Mouse (Mus musculus) E14TG2a.4 (cell line): ENCODE results near the gene Ntm.

Experiments
- H3K27me3 ChIP-seq: 2 replicates; pipeline ENCODE4 v1.6.1; 2014; ENCODE audit warnings: low read length, control low read depth; ENCODE audit not compliant: insufficient read depth
- H3K36me3 ChIP-seq: 2 replicates; pipeline ENCODE4 v1.6.1; 2014; ENCODE audit warnings: low read length, control low read depth; ENCODE audit not compliant: insufficient read depth
- H3K4me1 ChIP-seq: replicated peaks from 2 replicates; pipeline ENCODE4 v1.6.1; 2014; ENCODE audit warnings: low read depth, low read length, control low read depth
- H3K4me3 ChIP-seq: replicated peaks from 2 replicates; pipeline ENCODE4 v1.5.1; 2014; ENCODE audit warnings: mild to moderate bottlenecking, low read length
- H3K9me3 ChIP-seq: 2 replicates; pipeline ENCODE4 v1.6.1; 2014; ENCODE audit warnings: low read length, control low read depth
- CTCF ChIP-seq: conservative IDR thresholded peaks from 2 replicates; pipeline ENCODE4 v1.5.1; 2014; ENCODE audit warnings: low read length
- NANOG ChIP-seq: IDR thresholded peaks from 2 replicates; pipeline ENCODE4 v1.6.1; 2014; ENCODE audit warnings: borderline replicate concordance, low read length, mixed read lengths
- POU5F1 ChIP-seq: IDR thresholded peaks from 2 replicates; pipeline ENCODE4 v1.6.1; 2014; ENCODE audit warnings: low read length, borderline replicate concordance

Ntm gene

GRCm38 (mm10) chr9:29833781-29834180, 129.2 kb downstream of the Ntm start:
- Histone ChIP-seq H3K4me3 (no peak overlapping the region), H3K9me3 (no peaks in the 10 kb centered on the region), H3K4me1 (no peaks in the 10 kb centered on the region), H3K27me3 (no peaks in the 10 kb centered on the region; the same call in 1 of the 2 replicates), H3K36me3 (no peaks in the 10 kb centered on the region)
- TF ChIP-seq CTCF = no peak
- no peak for TF ChIP-seq NANOG
- no peak for TF ChIP-seq POU5F1

GRCm38 (mm10) chr9:29827240-29827660, 135.7 kb downstream of the Ntm start:
- H3K36me3 ChIP-seq = no peaks in the 10 kb centered on the region
- H3K27me3 ChIP-seq = no peaks in the 10 kb centered on the region; the same call in 1 of the 2 replicates
- H3K4me3 ChIP-seq = no peak overlapping the region
- no peaks in the 10 kb centered on the region for H3K4me1 ChIP-seq
- no peaks in the 10 kb centered on the region for H3K9me3 ChIP-seq
- no peak for TF ChIP-seq NANOG

- TF ChIP-seq POU5F1 (no peak), CTCF (no peak), NANOG (no peak)
- Histone ChIP-seq H3K4me3 (no peak overlapping the region), H3K27me3 (no peaks in the 10 kb centered on the region; the same call in 1 of the 2 replicates), H3K9me3 (no peaks in the 10 kb centered on the region), H3K36me3 (no peaks in the 10 kb centered on the region), H3K4me1 (no peaks in the 10 kb centered on the region)
Observed at GRCm38 (mm10) chr9:29825236-29825635, 137.7 kb downstream of the Ntm start.

- no peaks in the 10 kb centered on the region for H3K27me3 ChIP-seq
- TF ChIP-seq NANOG (no peak), CTCF (no peak), POU5F1 (no peak)
- no peaks in the 10 kb centered on the region for H3K4me1 ChIP-seq
- H3K36me3 ChIP-seq = no peaks in the 10 kb centered on the region
- no peak overlapping the region for H3K4me3 ChIP-seq
- no peaks in the 10 kb centered on the region for H3K9me3 ChIP-seq
Observed at GRCm38 (mm10) chr9:29823716-29824115, 139.2 kb downstream of the Ntm start.

- no peak for TF ChIP-seq POU5F1
- no peaks in the 10 kb centered on the region for H3K9me3 ChIP-seq
- no peak overlapping the region for H3K4me3 ChIP-seq
- H3K4me1 ChIP-seq = no peaks in the 10 kb centered on the region
- H3K36me3 ChIP-seq = no peaks in the 10 kb centered on the region
- H3K27me3 ChIP-seq = no peaks in the 10 kb centered on the region
Observed at GRCm38 (mm10) chr9:29812685-29813084, 150.3 kb downstream of the Ntm start.

- H3K4me3 ChIP-seq = no peak overlapping the region
- H3K4me1 ChIP-seq = 0 out of 2 replicates have a peak, but pooled peaks cover 3% of the 10 kb centered on the region
- no peak for TF ChIP-seq NANOG
- no peak for TF ChIP-seq CTCF
- TF ChIP-seq POU5F1 = no peak
- H3K9me3 ChIP-seq = no peaks in the 10 kb centered on the region
- 0 out of 2 replicates have a peak, but pooled peaks cover 7% of the 10 kb centered on the region for H3K27me3 ChIP-seq
- no peaks in the 10 kb centered on the region for H3K36me3 ChIP-seq
Observed at GRCm38 (mm10) chr9:29806790-29807189, 156.2 kb downstream of the Ntm start.

GRCm38 (mm10) chr9:29804483-29804882, 158.5 kb downstream of the Ntm start:
- H3K4me3 ChIP-seq = no peak overlapping the region
- TF ChIP-seq CTCF = no peak
- no peak for TF ChIP-seq POU5F1
- TF ChIP-seq NANOG = no peak

GRCm38 (mm10) chr9:29803738-29804285, 159.1 kb downstream of the Ntm start:
- Histone ChIP-seq H3K4me1 (0 out of 2 replicates have a peak, but pooled peaks cover 3% of the 10 kb centered on the region), H3K9me3 (no peaks in the 10 kb centered on the region), H3K36me3 (no peaks in the 10 kb centered on the region), H3K27me3 (0 out of 2 replicates have a peak, but pooled peaks cover 7% of the 10 kb centered on the region), H3K4me3 (no peak overlapping the region)
- TF ChIP-seq CTCF (no peak), POU5F1 (no peak), NANOG (no peak)

More at GRCm38 (mm10) chr9:29804483-29804882, 158.5 kb downstream of the Ntm start:
- Histone ChIP-seq H3K27me3 (0 out of 2 replicates have a peak, but pooled peaks cover 7% of the 10 kb centered on the region), H3K9me3 (no peaks in the 10 kb centered on the region), H3K36me3 (no peaks in the 10 kb centered on the region), H3K4me1 (0 out of 2 replicates have a peak, but pooled peaks cover 3% of the 10 kb centered on the region)
